Mouse (Mus musculus): Measurements from ENCODE around the gene Tada1. TPM values are rescaled to one million over a fixed set of nuclear protein-coding genes. Genes with fewer than 3 reads are reported as not detected.
A peak's percentile ranks its signal among the peaks of the same experiment; 100 is the strongest.

Tada1 gene
- polyA plus RNA-seq, 1 experiment from 2014 or later, result 74.9 TPM

DNA sequence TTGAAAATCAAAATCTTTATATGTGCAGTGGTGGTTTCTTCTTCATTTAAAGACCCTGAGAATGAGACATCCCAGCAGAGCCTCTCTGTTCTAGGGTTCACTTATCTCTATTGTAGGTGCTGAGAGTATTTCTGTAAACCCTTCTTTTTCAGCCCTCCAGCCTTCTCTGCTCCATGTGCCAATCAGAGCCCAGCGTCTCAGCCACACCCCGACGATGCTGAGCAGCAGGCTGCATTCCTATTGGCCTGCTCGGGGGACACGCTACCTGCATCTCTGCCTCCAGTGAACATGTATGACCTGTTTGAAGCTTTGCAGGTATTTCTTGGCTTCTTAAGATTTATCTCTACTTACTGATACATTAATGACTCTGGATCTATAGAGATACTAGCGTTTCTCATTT is 12.8 kb downstream of the Tada1 start:
- no peak overlapping the region for H3K4me3 ChIP-seq (ENCODE audit: low read depth, low read length)
- no peak overlapping the region for H3K27ac ChIP-seq (ENCODE audit: low read depth, low read length)
- no peak for DNase-seq (ENCODE audit: low spot score)
- H3K4me1 ChIP-seq (replicated peaks; ENCODE audit: control insufficient read depth, insufficient read depth, low read length), result no peaks in the 10 kb centered on the region
- no peak overlapping the region for H3K9ac ChIP-seq (ENCODE audit: low read depth, low read length)
- H3K27me3 ChIP-seq (ENCODE audit: control insufficient read depth, insufficient read depth, low read length), result no peaks in the 10 kb centered on the region
- no peaks in the 10 kb centered on the region for H3K9me3 ChIP-seq (ENCODE audit: control insufficient read depth, low read length)
- peaks cover 17% of the 10 kb centered on the region for H3K36me3 ChIP-seq (ENCODE audit: control insufficient read depth, insufficient read depth, low read length)
- 94% methylated on average over 6 of the region's 6 CpGs for WGBS
- ATAC-seq (ENCODE audit: low FRiP score), result no peak
- no peak overlapping the region for H3K4me2 ChIP-seq (replicated peaks; ENCODE audit: low read depth, low read length)

DNA sequence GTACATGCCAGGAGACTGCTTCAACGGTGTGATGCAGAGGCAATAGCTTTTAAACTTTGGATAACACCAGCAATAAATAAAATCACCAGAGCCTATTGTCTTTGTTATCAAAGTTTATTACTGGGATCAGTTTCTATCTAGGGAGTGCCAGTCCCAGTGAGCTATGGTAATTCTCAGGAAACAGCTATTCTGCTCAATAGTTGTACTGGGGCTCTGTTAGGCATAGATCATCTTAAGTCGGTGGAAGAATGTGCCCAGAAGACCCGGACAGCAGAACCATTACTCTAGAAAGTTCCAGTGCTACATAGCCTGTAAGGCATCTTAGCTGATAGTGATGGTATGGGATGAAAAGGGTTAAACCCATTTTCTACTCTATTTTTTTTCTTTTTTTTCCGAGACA is 15.9 kb downstream of the Tada1 start:
- Histone ChIP-seq H3K27ac (ENCODE audit: low read depth, low read length) (no peak overlapping the region), H3K4me1 (replicated peaks; ENCODE audit: control insufficient read depth, insufficient read depth, low read length) (no peaks in the 10 kb centered on the region), H3K9me3 (ENCODE audit: control insufficient read depth, low read length) (no peaks in the 10 kb centered on the region), H3K36me3 (ENCODE audit: control insufficient read depth, insufficient read depth, low read length) (peaks cover 23% of the 10 kb centered on the region), H3K4me3 (ENCODE audit: low read depth, low read length) (no peak overlapping the region), H3K9ac (ENCODE audit: low read depth, low read length) (no peak overlapping the region), H3K4me2 (replicated peaks; ENCODE audit: low read depth, low read length) (no peak overlapping the region), H3K27me3 (ENCODE audit: control insufficient read depth, insufficient read depth, low read length) (no peaks in the 10 kb centered on the region)
- 83% methylated on average over 4 of the region's 4 CpGs for WGBS
- no peak for ATAC-seq (ENCODE audit: low FRiP score)
- no peak for DNase-seq (ENCODE audit: low spot score)

GRCm38 (mm10) chr1:166395661-166396060 is 16.8 kb downstream of the Tada1 start:
- Histone ChIP-seq H3K4me3 (ENCODE audit: low read depth, low read length) (no peak overlapping the region), H3K27ac (ENCODE audit: low read depth, low read length) (no peak overlapping the region), H3K9ac (ENCODE audit: low read depth, low read length) (no peak overlapping the region), H3K27me3 (ENCODE audit: control insufficient read depth, insufficient read depth, low read length) (no peaks in the 10 kb centered on the region), H3K36me3 (ENCODE audit: control insufficient read depth, insufficient read depth, low read length) (peaks cover 24% of the 10 kb centered on the region), H3K9me3 (ENCODE audit: control insufficient read depth, low read length) (no peaks in the 10 kb centered on the region), H3K4me2 (replicated peaks; ENCODE audit: low read depth, low read length) (no peak overlapping the region), H3K4me1 (replicated peaks; ENCODE audit: control insufficient read depth, insufficient read depth, low read length) (no peaks in the 10 kb centered on the region)
- ATAC-seq (ENCODE audit: low FRiP score) (no peak), DNase-seq (ENCODE audit: low spot score) (no peak)
- 90% methylated on average over 5 of the region's 5 CpGs for WGBS

DNA sequence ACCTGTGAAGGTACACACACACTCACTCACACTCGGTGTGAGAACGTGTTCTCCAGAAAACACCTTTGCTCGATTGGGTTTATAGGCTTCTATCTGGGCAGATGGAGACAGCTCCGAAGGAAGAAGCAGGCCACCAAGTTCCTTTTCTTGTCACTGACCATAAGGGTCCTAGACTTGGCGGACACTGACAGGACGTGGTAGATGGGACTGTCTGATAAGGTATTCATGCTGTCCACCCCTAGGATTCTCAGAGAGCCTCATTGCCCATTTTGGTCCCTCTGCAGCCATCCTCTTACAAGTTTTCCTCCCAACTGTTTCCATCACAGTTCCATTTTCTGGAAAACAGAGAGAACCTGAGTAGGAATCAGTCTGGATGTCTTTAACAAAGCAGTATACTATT is 17.5 kb downstream of the Tada1 start:
- Histone ChIP-seq H3K4me3 (ENCODE audit: low read depth, low read length) (no peak overlapping the region), H3K27ac (ENCODE audit: low read depth, low read length) (no peak overlapping the region), H3K27me3 (ENCODE audit: control insufficient read depth, insufficient read depth, low read length) (no peaks in the 10 kb centered on the region), H3K4me2 (replicated peaks; ENCODE audit: low read depth, low read length) (no peak overlapping the region), H3K36me3 (ENCODE audit: control insufficient read depth, insufficient read depth, low read length) (peaks cover 20% of the 10 kb centered on the region; the same call in 1 of the 2 replicates), H3K9ac (ENCODE audit: low read depth, low read length) (no peak overlapping the region), H3K9me3 (ENCODE audit: control insufficient read depth, low read length) (no peaks in the 10 kb centered on the region), H3K4me1 (replicated peaks; ENCODE audit: control insufficient read depth, insufficient read depth, low read length) (no peaks in the 10 kb centered on the region)
- WGBS, result 88% methylated on average over 6 of the region's 6 CpGs
- ATAC-seq (ENCODE audit: low FRiP score) (no peak), DNase-seq (ENCODE audit: low spot score) (no peak)

DNA sequence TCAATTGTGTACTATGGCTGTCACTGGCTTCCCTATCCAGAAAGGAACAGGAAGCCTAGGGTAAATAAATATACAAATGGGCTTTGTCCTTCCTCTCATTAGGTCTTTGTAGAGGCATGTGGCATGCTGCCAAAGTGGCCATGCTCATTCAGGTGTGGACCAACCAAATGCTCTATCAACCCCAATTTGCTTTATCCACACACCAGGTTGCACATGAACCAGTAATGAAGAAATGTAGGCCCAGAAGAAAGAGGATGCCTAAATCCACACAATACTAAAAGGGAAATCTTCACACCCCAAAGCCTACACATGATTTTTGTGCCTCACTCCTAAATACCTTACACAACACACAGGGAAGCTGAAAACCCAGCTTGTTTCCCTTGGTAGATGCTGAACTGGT is 22.6 kb downstream of the Tada1 start:
- H3K4me1 ChIP-seq (replicated peaks; ENCODE audit: control insufficient read depth, insufficient read depth, low read length), result no peaks in the 10 kb centered on the region
- 0 out of 2 replicates have a peak, but pooled peaks cover 18% of the 10 kb centered on the region for H3K36me3 ChIP-seq (ENCODE audit: control insufficient read depth, insufficient read depth, low read length)
- ATAC-seq (ENCODE audit: low FRiP score) (no peak), DNase-seq (ENCODE audit: low spot score) (no peak)
- no peak overlapping the region for H3K4me2 ChIP-seq (replicated peaks; ENCODE audit: low read depth, low read length)
- H3K9ac ChIP-seq (ENCODE audit: low read depth, low read length), result no peak overlapping the region
- H3K27me3 ChIP-seq (ENCODE audit: control insufficient read depth, insufficient read depth, low read length), result no peaks in the 10 kb centered on the region
- H3K27ac ChIP-seq (ENCODE audit: low read depth, low read length), result no peak overlapping the region
- H3K9me3 ChIP-seq (ENCODE audit: control insufficient read depth, low read length), result no peaks in the 10 kb centered on the region
- H3K4me3 ChIP-seq (ENCODE audit: low read depth, low read length), result no peak overlapping the region

GRCm38 (mm10) chr1:166402003-166402402 is 23.1 kb downstream of the Tada1 start:
- ATAC-seq (ENCODE audit: low FRiP score) (no peak), DNase-seq (ENCODE audit: low spot score) (no peak)
- Histone ChIP-seq H3K4me1 (replicated peaks; ENCODE audit: control insufficient read depth, insufficient read depth, low read length) (no peaks in the 10 kb centered on the region), H3K36me3 (ENCODE audit: control insufficient read depth, insufficient read depth, low read length) (0 out of 2 replicates have a peak, but pooled peaks cover 18% of the 10 kb centered on the region), H3K9me3 (ENCODE audit: control insufficient read depth, low read length) (no peaks in the 10 kb centered on the region), H3K4me2 (replicated peaks; ENCODE audit: low read depth, low read length) (no peak overlapping the region), H3K27ac (ENCODE audit: low read depth, low read length) (no peak overlapping the region), H3K9ac (ENCODE audit: low read depth, low read length) (no peak overlapping the region), H3K4me3 (ENCODE audit: low read depth, low read length) (no peak overlapping the region), H3K27me3 (ENCODE audit: control insufficient read depth, insufficient read depth, low read length) (no peaks in the 10 kb centered on the region)
- 92% methylated on average over 4 of the region's 4 CpGs for WGBS

GRCm38 (mm10) chr1:166403846-166404245 is 24.9 kb downstream of the Tada1 start:
- H3K27ac ChIP-seq (ENCODE audit: low read depth, low read length), result no peak overlapping the region
- peaks cover 3% of the 10 kb centered on the region; the same call in 1 of the 2 replicates for H3K4me1 ChIP-seq (replicated peaks; ENCODE audit: control insufficient read depth, insufficient read depth, low read length)
- H3K9ac ChIP-seq (ENCODE audit: low read depth, low read length), result no peak overlapping the region
- WGBS, result 96% methylated on average over 3 of the region's 3 CpGs
- H3K36me3 ChIP-seq (ENCODE audit: control insufficient read depth, insufficient read depth, low read length), result 0 out of 2 replicates have a peak, but pooled peaks cover 12% of the 10 kb centered on the region
- DNase-seq (ENCODE audit: low spot score) (no peak), ATAC-seq (ENCODE audit: low FRiP score) (no peak)
- no peak overlapping the region for H3K4me2 ChIP-seq (replicated peaks; ENCODE audit: low read depth, low read length)
- no peaks in the 10 kb centered on the region for H3K9me3 ChIP-seq (ENCODE audit: control insufficient read depth, low read length)
- no peak overlapping the region for H3K4me3 ChIP-seq (ENCODE audit: low read depth, low read length)
- no peaks in the 10 kb centered on the region for H3K27me3 ChIP-seq (ENCODE audit: control insufficient read depth, insufficient read depth, low read length)

- peak overlapping the region; percentile 85 for H3K4me2 ChIP-seq (replicated peaks; ENCODE audit: low read depth, low read length)
- no peaks in the 10 kb centered on the region; the same call in 1 of the 2 replicates for H3K9me3 ChIP-seq (ENCODE audit: control insufficient read depth, low read length)
- ATAC-seq (ENCODE audit: low FRiP score) (peak; percentile 82), DNase-seq (ENCODE audit: low spot score) (no peak)
- WGBS, result 1% methylated on average over 24 of the region's 45 CpGs
- 0 out of 2 replicates have a peak, but pooled peaks cover 3% of the 10 kb centered on the region for H3K36me3 ChIP-seq (ENCODE audit: control insufficient read depth, insufficient read depth, low read length)
- H3K9ac ChIP-seq (ENCODE audit: low read depth, low read length), result peak overlapping the region; percentile 90
- H3K27me3 ChIP-seq (ENCODE audit: control insufficient read depth, insufficient read depth, low read length), result 0 out of 2 replicates have a peak, but pooled peaks cover 2% of the 10 kb centered on the region
- peaks cover 3% of the 10 kb centered on the region; the same call in 1 of the 2 replicates for H3K4me1 ChIP-seq (replicated peaks; ENCODE audit: control insufficient read depth, insufficient read depth, low read length)
- H3K4me3 ChIP-seq (ENCODE audit: low read depth, low read length), result peak overlapping the region; percentile 77
- H3K27ac ChIP-seq (ENCODE audit: low read depth, low read length), result peak overlapping the region; percentile 72
Observed at GRCm38 (mm10) chr1:166409177-166409700, 30.3 kb downstream of the Tada1 start.

DNA sequence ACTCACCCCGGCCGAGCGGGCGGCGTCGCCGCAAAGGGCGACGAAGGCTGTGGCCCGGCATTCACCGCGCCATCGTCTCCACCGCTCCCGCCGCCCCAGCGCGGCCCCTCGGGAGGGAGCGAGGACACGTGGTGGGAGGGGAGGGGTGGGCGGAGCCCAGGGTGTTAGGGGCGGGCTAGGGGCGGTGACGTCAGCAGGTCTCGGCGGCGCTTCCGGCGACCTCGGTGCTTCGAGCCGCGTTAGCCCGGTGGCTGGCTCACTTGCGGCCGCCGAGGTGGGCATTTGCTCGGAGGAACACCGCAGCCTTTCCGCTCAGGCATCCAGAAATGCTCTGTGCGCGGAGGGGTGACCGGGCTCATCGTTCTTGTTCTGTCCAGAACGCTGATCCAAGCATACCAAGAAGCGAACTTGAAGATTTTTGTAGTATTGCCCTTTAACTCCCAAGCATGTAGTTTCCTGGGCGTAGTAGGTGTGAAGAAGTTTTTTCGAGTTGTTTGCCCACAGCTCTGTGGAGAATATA is 30.9 kb downstream of the Tada1 start, which contains the start of gene Pogk:
Gene Pogk (minus strand): TSS at position 163 of the 520 bp plus-strand sequence.
- Histone ChIP-seq H3K36me3 (ENCODE audit: control insufficient read depth, insufficient read depth, low read length) (0 out of 2 replicates have a peak, but pooled peaks cover 3% of the 10 kb centered on the region), H3K27me3 (ENCODE audit: control insufficient read depth, insufficient read depth, low read length) (0 out of 2 replicates have a peak, but pooled peaks cover 2% of the 10 kb centered on the region), H3K27ac (ENCODE audit: low read depth, low read length) (peak within 1 kb of the TSS; percentile 72), H3K4me3 (ENCODE audit: low read depth, low read length) (peak within 1 kb of the TSS; percentile 77), H3K4me1 (replicated peaks; ENCODE audit: control insufficient read depth, insufficient read depth, low read length) (peaks cover 3% of the 10 kb centered on the region; the same call in 1 of the 2 replicates), H3K9me3 (ENCODE audit: control insufficient read depth, low read length) (no peaks in the 10 kb centered on the region; the same call in 1 of the 2 replicates), H3K9ac (ENCODE audit: low read depth, low read length) (peak within 1 kb of the TSS; percentile 90), H3K4me2 (replicated peaks; ENCODE audit: low read depth, low read length) (peak within 1 kb of the TSS; percentile 85)
- 12% methylated on average over 33 of the region's 49 CpGs for WGBS
- peak; percentile 97 for ATAC-seq (ENCODE audit: low FRiP score)
- DNase-seq (ENCODE audit: low spot score), result peak; percentile 95

All from hindbrain, embryonic 11.5 days (tissue).